Mouse (Mus musculus): ENCODE results near the gene L3mbtl4. TPM values are rescaled to one million over a fixed set of nuclear protein-coding genes. Genes with fewer than 3 reads are reported as not detected.

Gene L3mbtl4
- polyA plus RNA-seq, 1 experiment = not detected

- H3K27me3 ChIP-seq (ENCODE audit: control insufficient read depth, insufficient read depth, insufficient read length) = no peaks in the 10 kb centered on the region
- no peaks in the 10 kb centered on the region for H3K36me3 ChIP-seq (ENCODE audit: control insufficient read depth, insufficient read depth)
- no peak overlapping the region for H3K4me3 ChIP-seq
- no peak overlapping the region for H3ac ChIP-seq (ENCODE audit: control insufficient read depth, insufficient read length)
- no peak overlapping the region for H3K4me2 ChIP-seq (ENCODE audit: low read depth)
- TF ChIP-seq POLR2AphosphoS2 (IDR thresholded peaks at IDR 0.05; ENCODE audit: insufficient read length, low read depth) (no peak), MYOG (IDR thresholded peaks at IDR 0.05; ENCODE audit: control insufficient read depth in 1 of 3, insufficient read depth in 1 of 3, insufficient read length in 2 of 3, low read depth in 2 of 3) (no peak), USF1 (IDR thresholded peaks at IDR 0.05; ENCODE audit: low read depth) (no peak), MYOD1 (IDR thresholded peaks at IDR 0.05; ENCODE audit: control insufficient read depth in 1 of 3, insufficient read length in 2 of 3, low read depth in 2 of 3) (no peak)
- H3K79me2 ChIP-seq (ENCODE audit: control insufficient read depth, insufficient read depth) = no peaks in the 10 kb centered on the region
Observed at GRCm38 (mm10) chr17:68559698-68560097, 286.1 kb downstream of the L3mbtl4 start.

GRCm38 (mm10) chr17:68560264-68560663, 286.7 kb downstream of the L3mbtl4 start:
- no peak overlapping the region for H3ac ChIP-seq (ENCODE audit: control insufficient read depth, insufficient read length)
- TF ChIP-seq POLR2A (IDR thresholded peaks at IDR 0.05; ENCODE audit: insufficient read length, low read depth) = no peak
- TF ChIP-seq E2F4 (IDR thresholded peaks at IDR 0.05; ENCODE audit: insufficient read depth) = no peak
- TF ChIP-seq MYOD1 (IDR thresholded peaks at IDR 0.05; ENCODE audit: control insufficient read depth in 1 of 3, insufficient read length in 2 of 3, low read depth in 2 of 3) = no peak
- no peak for TF ChIP-seq TCF12 (IDR thresholded peaks at IDR 0.05; ENCODE audit: insufficient read depth, poor library complexity, severe bottlenecking)
- no peak for TF ChIP-seq POLR2AphosphoS2 (IDR thresholded peaks at IDR 0.05; ENCODE audit: insufficient read length, low read depth)
- TF ChIP-seq MYOG (IDR thresholded peaks at IDR 0.05; ENCODE audit: control insufficient read depth in 1 of 3, insufficient read depth in 1 of 3, insufficient read length in 2 of 3, low read depth in 2 of 3) = no peak
- no peak for TF ChIP-seq MAX (IDR thresholded peaks at IDR 0.05; ENCODE audit: low read depth)
- TF ChIP-seq CEBPB (IDR thresholded peaks at IDR 0.05; ENCODE audit: insufficient read depth, poor library complexity, severe bottlenecking) = no peak
- TF ChIP-seq REST (IDR thresholded peaks at IDR 0.05; ENCODE audit: insufficient read depth, insufficient read length) = no peak
- no peak for TF ChIP-seq TCF3 (IDR thresholded peaks at IDR 0.05; ENCODE audit: insufficient read length, low read depth)
- TF ChIP-seq SRF (IDR thresholded peaks at IDR 0.05; ENCODE audit: control insufficient read depth, insufficient read length, low read depth) = no peak
- H3K79me2 ChIP-seq (ENCODE audit: control insufficient read depth, insufficient read depth) = no peaks in the 10 kb centered on the region

GRCm38 (mm10) chr17:68571806-68572205, 298.2 kb downstream of the L3mbtl4 start:
- Histone ChIP-seq H3K4me2 (ENCODE audit: low read depth) (no peak overlapping the region), H3ac (ENCODE audit: control insufficient read depth, insufficient read length) (no peak overlapping the region), H3K4me3 (no peak overlapping the region), H3K27me3 (ENCODE audit: control insufficient read depth, insufficient read depth, insufficient read length) (no peaks in the 10 kb centered on the region), H3K36me3 (ENCODE audit: control insufficient read depth, insufficient read depth) (no peaks in the 10 kb centered on the region), H3K79me2 (ENCODE audit: control insufficient read depth, insufficient read depth) (no peaks in the 10 kb centered on the region)
- TF ChIP-seq REST (IDR thresholded peaks at IDR 0.05; ENCODE audit: insufficient read depth, insufficient read length) = no peak
- no peak for TF ChIP-seq MYOD1 (IDR thresholded peaks at IDR 0.05; ENCODE audit: control insufficient read depth in 1 of 3, insufficient read length in 2 of 3, low read depth in 2 of 3)
- no peak for TF ChIP-seq POLR2AphosphoS2 (IDR thresholded peaks at IDR 0.05; ENCODE audit: insufficient read length, low read depth)
- no peak for TF ChIP-seq USF1 (IDR thresholded peaks at IDR 0.05; ENCODE audit: low read depth)
- no peak for TF ChIP-seq MYOG (IDR thresholded peaks at IDR 0.05; ENCODE audit: control insufficient read depth in 1 of 3, insufficient read depth in 1 of 3, insufficient read length in 2 of 3, low read depth in 2 of 3)
- TF ChIP-seq TCF3 (IDR thresholded peaks at IDR 0.05; ENCODE audit: insufficient read length, low read depth) = no peak
- no peak for TF ChIP-seq E2F4 (IDR thresholded peaks at IDR 0.05; ENCODE audit: insufficient read depth)
- TF ChIP-seq CEBPB (IDR thresholded peaks at IDR 0.05; ENCODE audit: insufficient read depth, poor library complexity, severe bottlenecking) = no peak
- TF ChIP-seq MAX (IDR thresholded peaks at IDR 0.05; ENCODE audit: low read depth) = no peak
- no peak for TF ChIP-seq POLR2A (IDR thresholded peaks at IDR 0.05; ENCODE audit: insufficient read length, low read depth)
- no peak for TF ChIP-seq SRF (IDR thresholded peaks at IDR 0.05; ENCODE audit: control insufficient read depth, insufficient read length, low read depth)

More at GRCm38 (mm10) chr17:68560264-68560663, 286.7 kb downstream of the L3mbtl4 start:
- H3K4me2 ChIP-seq (ENCODE audit: low read depth) = no peak overlapping the region
- no peak overlapping the region for H3K4me3 ChIP-seq
- H3K27me3 ChIP-seq (ENCODE audit: control insufficient read depth, insufficient read depth, insufficient read length) = no peaks in the 10 kb centered on the region
- H3K36me3 ChIP-seq (ENCODE audit: control insufficient read depth, insufficient read depth) = no peaks in the 10 kb centered on the region

- H3K27me3 ChIP-seq (ENCODE audit: control insufficient read depth, insufficient read depth, insufficient read length) = no peaks in the 10 kb centered on the region
- H3K79me2 ChIP-seq (ENCODE audit: control insufficient read depth, insufficient read depth) = no peaks in the 10 kb centered on the region
- TF ChIP-seq USF1 (IDR thresholded peaks at IDR 0.05; ENCODE audit: low read depth) (no peak), POLR2AphosphoS2 (IDR thresholded peaks at IDR 0.05; ENCODE audit: insufficient read length, low read depth) (no peak), SRF (IDR thresholded peaks at IDR 0.05; ENCODE audit: control insufficient read depth, insufficient read length, low read depth) (no peak), MYOD1 (IDR thresholded peaks at IDR 0.05; ENCODE audit: control insufficient read depth in 1 of 3, insufficient read length in 2 of 3, low read depth in 2 of 3) (no peak), MAX (IDR thresholded peaks at IDR 0.05; ENCODE audit: low read depth) (no peak), POLR2A (IDR thresholded peaks at IDR 0.05; ENCODE audit: insufficient read length, low read depth) (no peak), TCF12 (IDR thresholded peaks at IDR 0.05; ENCODE audit: insufficient read depth, poor library complexity, severe bottlenecking) (no peak)
- H3K4me2 ChIP-seq (ENCODE audit: low read depth) = no peak overlapping the region
- H3K36me3 ChIP-seq (ENCODE audit: control insufficient read depth, insufficient read depth) = no peaks in the 10 kb centered on the region
- no peak overlapping the region for H3K4me3 ChIP-seq
- no peak overlapping the region for H3ac ChIP-seq (ENCODE audit: control insufficient read depth, insufficient read length)
Observed at GRCm38 (mm10) chr17:68585195-68585594, 311.6 kb downstream of the L3mbtl4 start.

GRCm38 (mm10) chr17:68591619-68592018, 318.0 kb downstream of the L3mbtl4 start:
- Histone ChIP-seq H3K36me3 (ENCODE audit: control insufficient read depth, insufficient read depth) (no peaks in the 10 kb centered on the region), H3ac (ENCODE audit: control insufficient read depth, insufficient read length) (no peak overlapping the region), H3K4me2 (ENCODE audit: low read depth) (no peak overlapping the region), H3K27me3 (ENCODE audit: control insufficient read depth, insufficient read depth, insufficient read length) (no peaks in the 10 kb centered on the region), H3K4me3 (no peak overlapping the region), H3K79me2 (ENCODE audit: control insufficient read depth, insufficient read depth) (no peaks in the 10 kb centered on the region)
- TF ChIP-seq E2F4 (IDR thresholded peaks at IDR 0.05; ENCODE audit: insufficient read depth) (no peak), TCF12 (IDR thresholded peaks at IDR 0.05; ENCODE audit: insufficient read depth, poor library complexity, severe bottlenecking) (no peak), POLR2AphosphoS2 (IDR thresholded peaks at IDR 0.05; ENCODE audit: insufficient read length, low read depth) (no peak), TCF3 (IDR thresholded peaks at IDR 0.05; ENCODE audit: insufficient read length, low read depth) (no peak), MYOG (IDR thresholded peaks at IDR 0.05; ENCODE audit: control insufficient read depth in 1 of 3, insufficient read depth in 1 of 3, insufficient read length in 2 of 3, low read depth in 2 of 3) (no peak), POLR2A (IDR thresholded peaks at IDR 0.05; ENCODE audit: insufficient read length, low read depth) (no peak), SRF (IDR thresholded peaks at IDR 0.05; ENCODE audit: control insufficient read depth, insufficient read length, low read depth) (no peak), REST (IDR thresholded peaks at IDR 0.05; ENCODE audit: insufficient read depth, insufficient read length) (no peak), CEBPB (IDR thresholded peaks at IDR 0.05; ENCODE audit: insufficient read depth, poor library complexity, severe bottlenecking) (no peak), MAX (IDR thresholded peaks at IDR 0.05; ENCODE audit: low read depth) (no peak), MYOD1 (IDR thresholded peaks at IDR 0.05; ENCODE audit: control insufficient read depth in 1 of 3, insufficient read length in 2 of 3, low read depth in 2 of 3) (no peak), USF1 (IDR thresholded peaks at IDR 0.05; ENCODE audit: low read depth) (no peak)

Data from myocyte (in vitro differentiated cells).